Mouse (Mus musculus) C2C12 (cell line): ENCODE measurements around the gene Pla1a.

Source experiments
- CTCF ChIP-seq: IDR thresholded peaks from one replicate; pipeline ENCODE4 v1.5.1; 2011; ENCODE audit not compliant: control insufficient read depth, insufficient read depth, insufficient read length
- FOSL1 ChIP-seq: IDR thresholded peaks from one replicate; pipeline ENCODE4 v1.8.0; 2011; ENCODE audit warnings: mild to moderate bottlenecking, low read length; ENCODE audit not compliant: poor library complexity, insufficient read depth, severe bottlenecking
- MAX ChIP-seq: IDR thresholded peaks from one replicate; pipeline ENCODE4 v1.6.1; 2011; ENCODE audit warnings: mild to moderate bottlenecking, control low read depth
- MYOD1 ChIP-seq: IDR thresholded peaks from one replicate; pipeline ENCODE4 v1.6.1; 2011; ENCODE audit warnings: low read depth; ENCODE audit not compliant: control insufficient read depth, insufficient read length
- MYOG ChIP-seq: IDR thresholded peaks from one replicate; pipeline ENCODE4 v1.6.1; 2011; ENCODE audit not compliant: control insufficient read depth, insufficient read length; ENCODE audit errors: extremely low read depth
- USF1 ChIP-seq: IDR thresholded peaks from one replicate; pipeline ENCODE4 v1.6.1; 2011; ENCODE audit warnings: low read depth, mild to moderate bottlenecking, control low read depth, moderate library complexity

- TF ChIP-seq CTCF (no peak), FOSL1 (no peak), MYOD1 (no peak), MAX (no peak), MYOG (no peak), USF1 (no peak)
Measured at GRCm38 (mm10) chr16:38388757-38389156, 44.2 kb downstream of the Pla1a start.
